Mouse (Mus musculus) gastrocnemius, postnatal 36 days (tissue): ENCODE measurements around the gene Tmem189. TPM values are rescaled to one million over a fixed set of nuclear protein-coding genes. Genes with fewer than 3 reads are reported as not detected.
A peak's percentile ranks its signal among the peaks of the same experiment; 100 is the strongest.

Experiments
- DNase-seq, 2 experiments: peaks; one replicate each; pipeline ENCODE4 v3.0.0; 2022
- intact Hi-C: fragments of 180-260 bp; cut with DNase I; formaldehyde crosslinking; loops from one replicate; pipeline ENCODE4 v1.15.1; 2025
- long read RNA-seq, 2 experiments: library from polyadenylated mRNA; stranded (forward); transcript quantifications; one replicate each; pipeline ENCODE4 v2.0.0; 2021
- total RNA-seq, 2 experiments: library from RNA; stranded (reverse); gene quantifications; 2 replicates each; pipeline ENCODE4 v1.2.3; 2021

Gene Tmem189
- 10 to 100 TPM; 14.9 to 15.6 TPM for total RNA-seq
- long read RNA-seq, experiment 1, transcript Tmem189-201 (6 exons, 2,329 nt) = major isoform, 22 of 28 reads
- long read RNA-seq, experiment 1, partial matches to known transcripts = 0 of 28 reads
- long read RNA-seq, experiment 1, other reads (novel, unspliced or antisense) = 5 of 28 reads
- long read RNA-seq, experiment 2, transcript Tmem189-201 (6 exons, 2,329 nt) = major isoform, 22 of 25 reads
- long read RNA-seq, experiment 2, partial matches to known transcripts = 2 of 25 reads
- long read RNA-seq, experiment 2, other reads (novel, unspliced or antisense) = 1 of 25 reads

GRCm38 (mm10) chr2:167689501-167690218, at the start of gene Tmem189:
Gene Tmem189, minus strand, starts transcription at chr2:167689822.
- intact Hi-C loops = loop anchor here (2.0 to 10.0 kb wide), 4 partner anchors 88 to 315 kb away; no protein-coding TSS in a partner anchor
- peak in 1 of 2 experiments; percentile 66 for DNase-seq

GRCm38 (mm10) chr2:167739030-167739429, 49.4 kb upstream of the Tmem189 start:
- intact Hi-C loops = no loop called here

GRCm38 (mm10) chr2:167734861-167735260, 45.2 kb upstream of the Tmem189 start:
- DNase-seq = no peak
- intact Hi-C loops = no loop called here

More at GRCm38 (mm10) chr2:167739030-167739429, 49.4 kb upstream of the Tmem189 start:
- DNase-seq = no peak

GRCm38 (mm10) chr2:167731149-167731548, 41.5 kb upstream of the Tmem189 start:
- DNase-seq = peak in 1 of 2 experiments; percentile 50
- intact Hi-C loops = no loop called here

GRCm38 (mm10) chr2:167730036-167730435, 40.4 kb upstream of the Tmem189 start:
- intact Hi-C loops = no loop called here
- DNase-seq = no peak

GRCm38 (mm10) chr2:167727161-167727560, 37.5 kb upstream of the Tmem189 start:
- intact Hi-C loops = no loop called here
- DNase-seq = no peak

- intact Hi-C loops = no loop called here
Measured at GRCm38 (mm10) chr2:167725879-167726278, 36.3 kb upstream of the Tmem189 start.

GRCm38 (mm10) chr2:167723589-167724206, 34.1 kb upstream of the Tmem189 start:
- no peak for DNase-seq
- intact Hi-C loops = no loop called here

More at GRCm38 (mm10) chr2:167725879-167726278, 36.3 kb upstream of the Tmem189 start:
- no peak for DNase-seq

GRCm38 (mm10) chr2:167722538-167722937, 32.9 kb upstream of the Tmem189 start:
- no peak for DNase-seq
- intact Hi-C loops = no loop called here

GRCm38 (mm10) chr2:167721159-167721882, 31.7 kb upstream of the Tmem189 start:
- no peak for DNase-seq
- intact Hi-C loops = no loop called here

- intact Hi-C loops = no loop called here
Measured at GRCm38 (mm10) chr2:167719520-167719919, 29.9 kb upstream of the Tmem189 start.

GRCm38 (mm10) chr2:167717208-167717607, 27.6 kb upstream of the Tmem189 start:
- intact Hi-C loops = no loop called here
- DNase-seq = no peak

More at GRCm38 (mm10) chr2:167719520-167719919, 29.9 kb upstream of the Tmem189 start:
- no peak for DNase-seq

GRCm38 (mm10) chr2:167715008-167715407, 25.4 kb upstream of the Tmem189 start:
- no peak for DNase-seq
- intact Hi-C loops = no loop called here

GRCm38 (mm10) chr2:167714298-167714697, 24.7 kb upstream of the Tmem189 start:
- DNase-seq = no peak
- intact Hi-C loops = no loop called here

GRCm38 (mm10) chr2:167712872-167713821, 23.5 kb upstream of the Tmem189 start:
- intact Hi-C loops = no loop called here
- no peak for DNase-seq

GRCm38 (mm10) chr2:167710574-167710973, 21.0 kb upstream of the Tmem189 start:
- DNase-seq = no peak
- intact Hi-C loops = loop anchor here (2.0 kb wide), 1 partner anchor 36 kb away; no protein-coding TSS in a partner anchor

- DNase-seq = no peak
- intact Hi-C loops = loop anchor here (2.0 kb wide), 1 partner anchor 37 kb away; no protein-coding TSS in a partner anchor
Measured at GRCm38 (mm10) chr2:167709969-167710368, 20.3 kb upstream of the Tmem189 start.

GRCm38 (mm10) chr2:167708373-167708772, 18.8 kb upstream of the Tmem189 start:
- intact Hi-C loops = no loop called here
- no peak for DNase-seq
